Mouse (Mus musculus) kidney, postnatal 10 days (tissue): Measurements from ENCODE around the gene Kmt2d.
A peak's percentile ranks its signal among the peaks of the same experiment; 100 is the strongest.

Experiments
- DNase-seq: peaks from one replicate; pipeline ENCODE4 v3.0.0; 2021; ENCODE audit warnings: mixed read lengths

The Kmt2d gene

GRCm38 (mm10) chr15:98796803-98797595 lies 74.0 kb downstream of the Kmt2d start:
- DNase-seq: no peak

- no peak for DNase-seq
These were observed 77.8 kb downstream of the Kmt2d start for GRCm38 (mm10) chr15:98793141-98793698.

GRCm38 (mm10) chr15:98792233-98793020 lies 78.6 kb downstream of the Kmt2d start:
- no peak for DNase-seq

- no peak for DNase-seq
These were observed 79.2 kb downstream of the Kmt2d start for GRCm38 (mm10) chr15:98791771-98792170.

GRCm38 (mm10) chr15:98791221-98791620 lies 79.8 kb downstream of the Kmt2d start:
- no peak for DNase-seq

- no peak for DNase-seq
These were observed 80.2 kb downstream of the Kmt2d start for GRCm38 (mm10) chr15:98790761-98791160.

GRCm38 (mm10) chr15:98789661-98790535 lies 81.1 kb downstream of the Kmt2d start, which contains the start of gene Wnt1:
Gene Wnt1 (plus strand): TSS chr15:98789857.
- peak; percentile 80 for DNase-seq

- no peak for DNase-seq
These were observed 81.9 kb downstream of the Kmt2d start for GRCm38 (mm10) chr15:98788972-98789660.

GRCm38 (mm10) chr15:98787930-98788329 lies 83.1 kb downstream of the Kmt2d start:
- peak; percentile 45 for DNase-seq

- DNase-seq: peak; percentile 50
These were observed 85.3 kb downstream of the Kmt2d start for GRCm38 (mm10) chr15:98785744-98786143.
